11 mouse cellular contexts compared by ENCODE assay signal in the genomic region with DNA sequence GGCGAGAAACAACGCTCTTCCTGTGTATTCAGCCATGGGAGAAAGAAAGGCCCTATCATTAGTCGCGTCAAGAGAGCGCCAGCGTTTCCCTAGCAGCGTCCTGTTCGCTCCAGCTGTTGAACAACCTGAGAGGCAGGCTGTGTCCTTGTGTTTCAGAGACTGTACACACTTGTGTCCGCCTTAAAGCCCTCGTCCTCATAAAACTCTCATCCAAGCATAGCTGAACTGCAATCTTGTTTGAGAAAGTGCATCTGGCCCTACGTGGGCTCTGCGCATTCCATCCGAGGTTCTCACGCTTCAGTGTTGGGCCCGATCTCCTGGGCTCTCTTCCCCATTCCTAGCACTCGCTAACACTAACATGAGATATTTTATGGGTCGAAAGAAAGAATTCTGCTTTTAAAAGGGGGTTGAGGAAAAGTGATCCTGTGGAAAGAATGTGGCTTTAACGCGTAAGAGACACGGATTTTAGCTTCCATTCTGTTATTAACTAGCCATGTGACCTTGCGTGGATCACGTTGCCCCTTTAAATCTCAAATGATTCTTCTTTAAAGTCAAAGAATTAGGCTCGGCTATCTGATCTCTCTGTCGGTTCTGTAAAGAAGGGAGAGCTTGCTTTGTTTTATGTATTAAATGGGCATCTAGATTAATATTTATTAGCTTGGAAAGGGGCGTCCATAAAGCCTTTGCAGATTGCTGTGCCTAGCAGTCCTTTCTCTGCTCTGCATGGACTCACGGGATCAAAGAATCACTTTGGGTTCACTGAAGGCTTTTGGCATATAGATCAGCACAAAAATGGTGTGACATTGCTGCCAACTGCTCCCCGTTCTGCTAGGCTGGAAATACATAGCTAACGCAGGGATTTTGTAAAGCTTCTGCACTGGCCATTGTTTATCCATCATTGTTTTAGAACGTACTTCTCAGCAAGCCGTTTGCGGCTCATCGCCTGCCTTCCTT.
DNase-seq lines count a peak whose midpoint lies in the region; ATAC-seq lines count a peak whose summit lies in the region.
"Had no signal": no experiment of that assay in that cellular context is flagged by ENCODE, and none has a peak within 500 bp of the region (broad histone marks: within the 10 kb centered on the region; RNA-seq: fewer than 3 reads in every experiment).

No protein-coding gene starts in this region.

- H3K4me3 ChIP-seq in kidney, embryonic 16.5 days (ENCODE audit: low read length) = peak overlapping the region; percentile 26
- H3K4me3 ChIP-seq in hindbrain, embryonic 10.5 days = peak overlapping the region; percentile 20; the same call in 1 of the 2 replicates
- 0 out of 2 replicates have a peak overlapping the region, but pooled peaks have one; percentile 7 for H3K4me3 ChIP-seq in midbrain, embryonic 12.5 days
- H3K4me3 ChIP-seq: megakaryocyte, embryonic 14.5 days had no signal

- H3K4me2 ChIP-seq in kidney, embryonic 16.5 days (replicated peaks; ENCODE audit: low read depth, low read length) = peak overlapping the region; percentile 50
- H3K4me2 ChIP-seq in midbrain, embryonic 12.5 days (replicated peaks) = peak overlapping the region; percentile 39

- peaks cover 12% of the 10 kb centered on the region for H3K4me1 ChIP-seq in kidney, embryonic 16.5 days (ENCODE audit: insufficient read depth, low read length)
- peaks cover 27% of the 10 kb centered on the region for H3K4me1 ChIP-seq in hindbrain, embryonic 10.5 days (replicated peaks)
- peaks cover 23% of the 10 kb centered on the region for H3K4me1 ChIP-seq in midbrain, embryonic 12.5 days
- H3K4me1 ChIP-seq: megakaryocyte, embryonic 14.5 days had no signal

- peak overlapping the region; percentile 59 for H3K27ac ChIP-seq in kidney, embryonic 16.5 days (ENCODE audit: low read length)
- H3K27ac ChIP-seq in hindbrain, embryonic 10.5 days = peak overlapping the region; percentile 84
- peak overlapping the region; percentile 77 for H3K27ac ChIP-seq in midbrain, embryonic 12.5 days (replicated peaks)

- ATAC-seq in kidney, embryonic 16.5 days (ENCODE audit: low FRiP score, low TSS enrichment) = peak; percentile 81
- ATAC-seq in midbrain, embryonic 12.5 days (ENCODE audit: low FRiP score, low read depth) = peak; percentile 78

- no peaks in the 10 kb centered on the region for H3K9me3 ChIP-seq in kidney, embryonic 16.5 days (ENCODE audit: low read length)
- no peaks in the 10 kb centered on the region for H3K9me3 ChIP-seq in hindbrain, embryonic 10.5 days
- no peaks in the 10 kb centered on the region for H3K9me3 ChIP-seq in midbrain, embryonic 12.5 days

- no peaks in the 10 kb centered on the region for H3K27me3 ChIP-seq in kidney, embryonic 16.5 days (ENCODE audit: insufficient read depth, low read length)
- H3K27me3 ChIP-seq in hindbrain, embryonic 10.5 days (ENCODE audit: insufficient read depth, poor library complexity, severe bottlenecking) = no peaks in the 10 kb centered on the region
- no peaks in the 10 kb centered on the region for H3K27me3 ChIP-seq in midbrain, embryonic 12.5 days
- H3K27me3 ChIP-seq: megakaryocyte, embryonic 14.5 days had no signal

- H3K36me3 ChIP-seq in kidney, embryonic 16.5 days (ENCODE audit: insufficient read depth, low read length) = no peaks in the 10 kb centered on the region
- H3K36me3 ChIP-seq in hindbrain, embryonic 10.5 days = no peaks in the 10 kb centered on the region
- no peaks in the 10 kb centered on the region for H3K36me3 ChIP-seq in midbrain, embryonic 12.5 days

- DNase-seq in kidney, postnatal 25 days = no peak
- DNase-seq in embryo, embryonic 11 days = peak; percentile 58
- peak; percentile 40 for DNase-seq in hindbrain, embryonic 10.5 days (ENCODE audit: low spot score)
- DNase-seq in adipocyte (ENCODE audit: low spot score) = no peak
- DNase-seq in thymus, postnatal 14 days = no peak
- no peak for DNase-seq in gastrocnemius, adult 8-10 months (ENCODE audit: low spot score in 2 of 2)
- DNase-seq: cerebellum, postnatal 10 days; layer of hippocampus, adult 9-11 months had no signal

- H3K9ac ChIP-seq in kidney, embryonic 16.5 days (replicated peaks; ENCODE audit: low read length) = no peak overlapping the region; the same call in none of the 2 replicates
- peak overlapping the region; percentile 11; the same call in 1 of the 2 replicates for H3K9ac ChIP-seq in midbrain, embryonic 12.5 days (replicated peaks)

- WGBS in kidney, embryonic 16.5 days = 24% methylated on average over 32 of the region's 32 CpGs
- 46% methylated on average over 32 of the region's 32 CpGs for WGBS in hindbrain, embryonic 10.5 days
- WGBS in midbrain, embryonic 12.5 days = 30% methylated on average over 32 of the region's 32 CpGs

Comparison
In these comparisons a context has a peak if more than half of its experiments do, and no peak if none do; other contexts are left out.
1. DNase-seq: peak in embryo, embryonic 11 days (single experiment) and hindbrain, embryonic 10.5 days (single experiment); none in kidney, postnatal 25 days (0 of 2), adipocyte (single experiment), thymus, postnatal 14 days (single experiment) and gastrocnemius, adult 8-10 months (0 of 2).
2. Peak in every context shown above with its lines, with median percentiles within 50 percentile points of each other: H3K27ac ChIP-seq and H3K4me3 ChIP-seq.